Mouse (Mus musculus) C2C12 (cell line): ENCODE measurements around the gene BC025446. TPM values are rescaled to one million over a fixed set of nuclear protein-coding genes. Genes with fewer than 3 reads are reported as not detected.
"Not testable (repeated sequence)": the region's sequence is repeated elsewhere in the genome, so short reads cannot be mapped to it uniquely, and the experiment has no call there.

Experiments
- H3K27me3 ChIP-seq: one replicate; pipeline ENCODE4 v1.6.1; 2011; ENCODE audit not compliant: control insufficient read depth, insufficient read depth, insufficient read length
- H3K36me3 ChIP-seq: one replicate; pipeline ENCODE4 v1.6.1; 2011; ENCODE audit not compliant: control insufficient read depth, insufficient read depth
- H3K4me3 ChIP-seq: one replicate; pipeline ENCODE4 v1.5.1; 2011; ENCODE audit warnings: mild to moderate bottlenecking, control low read depth; ENCODE audit not compliant: poor library complexity, insufficient read depth, severe bottlenecking
- H3K79me2 ChIP-seq: one replicate; pipeline ENCODE4 v1.6.1; 2011; ENCODE audit not compliant: control insufficient read depth, insufficient read depth
- H3K79me3 ChIP-seq: one replicate; pipeline ENCODE4 v1.6.1; 2011; ENCODE audit warnings: low read depth, control low read depth
- H3ac ChIP-seq: one replicate; pipeline ENCODE3; 2011; ENCODE audit warnings: low read depth; ENCODE audit not compliant: control insufficient read depth, insufficient read length
- CEBPB ChIP-seq: IDR thresholded peaks from one replicate; pipeline ENCODE4 v1.6.1; 2011; ENCODE audit warnings: low read depth, mild to moderate bottlenecking, control low read depth, moderate library complexity
- CTCF ChIP-seq: IDR thresholded peaks from one replicate; pipeline ENCODE4 v1.5.1; 2011; ENCODE audit not compliant: control insufficient read depth, insufficient read depth, insufficient read length
- FOSL1 ChIP-seq: IDR thresholded peaks from one replicate; pipeline ENCODE4 v1.8.0; 2011; ENCODE audit warnings: mild to moderate bottlenecking, low read length; ENCODE audit not compliant: poor library complexity, insufficient read depth, severe bottlenecking
- MAX ChIP-seq: IDR thresholded peaks from one replicate; pipeline ENCODE4 v1.6.1; 2011; ENCODE audit warnings: mild to moderate bottlenecking, control low read depth
- MYOD1 ChIP-seq: IDR thresholded peaks from one replicate; pipeline ENCODE4 v1.6.1; 2011; ENCODE audit warnings: low read depth; ENCODE audit not compliant: control insufficient read depth, insufficient read length
- MYOG ChIP-seq: IDR thresholded peaks from one replicate; pipeline ENCODE4 v1.6.1; 2011; ENCODE audit not compliant: control insufficient read depth, insufficient read length; ENCODE audit errors: extremely low read depth
- USF1 ChIP-seq: IDR thresholded peaks from one replicate; pipeline ENCODE4 v1.6.1; 2011; ENCODE audit warnings: low read depth, mild to moderate bottlenecking, control low read depth, moderate library complexity
- long read RNA-seq, 2 experiments: library from polyadenylated mRNA; unstranded; transcript quantifications; one replicate each; pipeline ENCODE4 v2.0.0; 2019 to 2020
- polyA plus RNA-seq: library from polyadenylated mRNA; unstranded; fragments of >200 nt; fragmentation: generic; extraction: Trizol; gene quantifications from one replicate; pipeline ENCODE4 v1.2.1, GENCODE M21; 2012; ENCODE audit warnings: missing spikeins

The BC025446 gene
- polyA plus RNA-seq: 9.4 TPM
- long read RNA-seq, experiment 1, partial matches to known transcripts: 0 of 3 reads
- long read RNA-seq, experiment 1, other reads (novel, unspliced or antisense): 2 of 3 reads
- long read RNA-seq, experiment 2, transcript BC025446-202 (5 exons, 758 nt): major isoform, 10 of 33 reads
- long read RNA-seq, experiment 2, partial matches to known transcripts: 1 of 33 reads
- long read RNA-seq, experiment 2, other reads (novel, unspliced or antisense): 21 of 33 reads

DNA sequence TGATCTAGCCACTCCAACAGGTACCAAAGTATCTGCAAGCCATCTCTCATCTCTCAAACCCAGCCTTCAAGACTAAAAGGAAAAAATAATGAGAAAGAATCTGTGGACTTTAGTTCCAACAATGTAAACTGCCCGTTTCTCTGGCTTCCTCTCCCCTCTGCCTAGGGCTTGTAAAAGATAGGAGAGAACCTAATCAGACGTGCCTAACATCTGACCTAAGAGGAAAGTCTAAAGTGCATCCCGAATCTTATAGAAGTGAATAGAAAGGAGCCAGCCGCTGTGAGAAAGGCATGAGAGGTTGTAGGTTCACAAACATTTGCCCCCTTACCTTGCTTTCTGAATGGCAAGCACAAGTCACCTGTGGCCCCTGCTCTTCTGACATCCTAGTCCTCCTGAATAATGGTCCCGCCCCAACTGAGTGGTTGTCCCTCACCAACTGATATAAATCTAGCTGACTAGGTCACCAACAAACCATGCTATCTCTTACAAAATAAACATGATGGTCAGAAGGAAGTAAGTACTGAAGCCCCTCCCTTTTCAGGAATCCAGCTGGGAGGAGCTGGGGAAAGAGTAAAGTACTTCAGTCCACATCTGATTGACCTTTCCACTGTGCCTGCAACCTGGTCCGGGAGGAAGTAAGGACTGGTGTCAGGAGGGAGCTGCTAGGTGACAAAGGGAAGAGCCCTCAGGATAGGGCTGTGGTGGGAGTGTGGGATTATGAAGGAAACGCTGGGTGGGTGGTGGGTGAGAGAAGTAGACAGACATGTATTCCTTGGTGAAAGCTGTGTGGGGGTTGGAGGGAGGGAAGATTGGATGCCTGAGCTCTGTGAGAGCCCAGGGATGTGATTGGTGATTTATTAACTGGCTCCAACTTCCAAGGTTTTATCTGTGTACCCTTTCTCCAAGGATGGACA, at the start of gene BC025446:
TSS of gene BC025446 (plus strand) at position 599 of the 914 bp plus-strand sequence.
- Histone ChIP-seq H3K79me3 (no peaks in the 10 kb centered on the region), H3K4me3 (no peak within 1 kb of the TSS), H3K36me3 (no peaks in the 10 kb centered on the region), H3ac (no peak within 1 kb of the TSS), H3K79me2 (no peaks in the 10 kb centered on the region), H3K27me3 (no peaks in the 10 kb centered on the region)
- TF ChIP-seq MYOG: no peak
- no peak for TF ChIP-seq MAX
- TF ChIP-seq MYOD1: no peak
- no peak for TF ChIP-seq CTCF
- no peak for TF ChIP-seq USF1
- no peak for TF ChIP-seq CEBPB
- no peak for TF ChIP-seq FOSL1

DNA sequence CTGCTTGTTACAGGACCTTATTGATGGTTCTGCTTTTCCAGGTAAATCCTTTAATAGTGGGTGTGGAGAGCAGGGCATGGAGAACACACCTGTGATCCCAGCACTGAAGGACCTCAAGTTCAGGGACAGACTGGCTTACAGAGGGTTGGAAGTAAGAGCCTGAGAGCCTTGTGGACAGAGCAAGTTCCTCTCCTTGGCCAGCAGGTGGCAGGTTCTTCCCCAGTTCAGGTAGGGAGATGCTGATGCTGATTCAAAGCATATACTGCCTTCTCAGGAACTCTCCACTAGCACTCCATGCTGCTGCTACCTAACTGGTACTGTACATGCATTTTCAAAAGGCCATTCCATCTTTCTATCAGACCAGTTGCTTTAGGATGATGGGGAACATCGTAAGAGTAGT, 40.7 kb upstream of the BC025446 start:
- TF ChIP-seq MAX: no peak
- TF ChIP-seq MYOG: no peak
- Histone ChIP-seq H3K27me3 (no peaks in the 10 kb centered on the region), H3K79me2 (no peaks in the 10 kb centered on the region), H3K4me3 (no peak overlapping the region), H3K36me3 (no peaks in the 10 kb centered on the region), H3K79me3 (no peaks in the 10 kb centered on the region), H3ac (no peak overlapping the region)

DNA sequence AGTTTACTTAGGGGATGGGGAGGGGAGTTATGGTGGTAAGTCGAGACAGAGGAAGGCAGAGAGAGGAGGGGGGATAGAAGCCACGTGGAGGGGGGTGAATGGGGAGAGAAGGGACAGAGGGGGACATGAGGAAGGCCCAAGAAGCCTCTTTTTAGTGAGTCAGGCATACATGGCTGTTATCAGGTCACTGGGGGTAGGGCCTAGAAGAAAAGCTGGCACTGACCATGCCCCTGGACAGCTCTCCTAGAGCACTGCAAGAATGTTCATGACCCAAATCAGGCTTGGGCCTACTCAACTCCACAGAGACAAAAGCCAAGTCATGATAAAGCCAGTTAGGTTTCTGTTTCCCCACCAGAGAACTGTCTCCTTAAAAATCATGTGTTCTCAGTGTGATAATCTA, 29.9 kb upstream of the BC025446 start:
- H3K79me3 ChIP-seq: no peaks in the 10 kb centered on the region
- no peak overlapping the region for H3K4me3 ChIP-seq
- H3K79me2 ChIP-seq: no peaks in the 10 kb centered on the region
- no peak for TF ChIP-seq MYOD1
- TF ChIP-seq USF1: no peak
- no peak for TF ChIP-seq MAX
- no peak for TF ChIP-seq CTCF
- TF ChIP-seq MYOG: no peak
- no peak for TF ChIP-seq CEBPB
- no peak for TF ChIP-seq FOSL1
- no peaks in the 10 kb centered on the region for H3K36me3 ChIP-seq
- no peaks in the 10 kb centered on the region for H3K27me3 ChIP-seq
- no peak overlapping the region for H3ac ChIP-seq

DNA sequence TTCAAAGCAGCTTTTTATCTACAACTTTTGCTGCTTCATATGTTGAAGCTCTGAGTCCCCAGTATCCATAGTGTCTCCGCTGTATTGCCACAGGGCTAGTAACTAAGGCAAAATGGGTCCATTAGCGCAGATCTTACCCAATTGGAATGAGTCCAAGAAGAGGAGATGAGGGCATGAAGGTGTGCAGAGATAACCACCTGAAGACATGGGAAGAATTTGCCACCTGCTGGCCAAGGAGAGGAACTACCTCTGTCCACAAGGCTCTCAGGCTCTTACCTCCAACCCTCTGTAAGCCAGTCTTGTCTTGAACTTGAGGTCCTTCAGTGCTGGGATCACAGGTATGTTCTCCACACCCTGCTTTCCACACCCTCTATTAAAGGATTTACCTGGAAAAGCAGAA, 27.1 kb upstream of the BC025446 start:
- Histone ChIP-seq H3ac (no peak overlapping the region), H3K79me2 (no peaks in the 10 kb centered on the region), H3K79me3 (no peaks in the 10 kb centered on the region), H3K4me3 (no peak overlapping the region), H3K27me3 (no peaks in the 10 kb centered on the region), H3K36me3 (no peaks in the 10 kb centered on the region)
- TF ChIP-seq MAX: no peak
- TF ChIP-seq MYOG: no peak
- no peak for TF ChIP-seq CEBPB
- TF ChIP-seq FOSL1: no peak
- no peak for TF ChIP-seq MYOD1

DNA sequence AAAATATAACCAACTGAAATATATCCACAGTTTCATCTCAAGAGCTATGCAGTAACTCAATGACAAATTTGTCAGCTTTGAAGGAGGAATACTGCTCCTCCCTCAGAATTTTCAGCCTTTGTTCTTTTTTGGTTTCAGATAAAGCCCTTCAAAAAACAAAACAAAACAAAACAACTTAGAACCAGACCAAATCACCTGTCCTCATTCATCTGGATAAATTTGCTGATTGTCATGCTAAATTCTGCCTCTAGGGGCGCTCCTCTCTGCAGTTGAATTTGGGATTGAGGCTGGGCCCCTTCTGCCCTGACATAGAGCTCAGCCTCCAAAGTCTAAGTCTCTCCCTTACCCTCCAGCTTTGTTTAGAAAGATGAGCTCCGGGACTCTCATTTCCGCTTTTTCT, 25.6 kb upstream of the BC025446 start:
- not testable (repeated sequence) for H3K4me3 ChIP-seq, H3K79me2 ChIP-seq, H3K27me3 ChIP-seq, H3K36me3 ChIP-seq, H3ac ChIP-seq, H3K79me3 ChIP-seq

DNA sequence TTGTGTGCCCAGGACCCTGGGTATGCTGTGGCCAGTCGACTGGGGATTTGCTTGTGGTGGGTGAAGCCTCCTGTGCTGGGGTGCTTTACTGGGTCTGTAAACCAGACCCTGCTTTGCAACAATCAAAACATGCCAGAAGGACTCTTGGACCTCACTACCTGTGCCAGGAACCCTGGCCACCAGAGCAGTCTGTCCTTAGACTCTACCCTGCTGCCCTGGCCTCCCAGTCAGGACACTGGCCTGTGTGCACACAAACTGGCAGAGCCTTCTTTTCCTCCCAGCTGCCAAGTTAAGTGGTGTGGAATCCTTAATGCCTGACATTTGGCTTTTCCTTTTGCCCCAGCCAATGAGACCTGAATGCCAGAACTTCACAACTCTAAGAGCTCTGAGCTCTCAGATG, 655 bp downstream of the BC025446 start:
- H3K27me3 ChIP-seq: no peaks in the 10 kb centered on the region
- TF ChIP-seq USF1 (no peak), CTCF (no peak), MAX (no peak)
- no peak overlapping the region for H3ac ChIP-seq

More for the DNA sequence above, 655 bp downstream of the BC025446 start:
- Histone ChIP-seq H3K79me2 (no peaks in the 10 kb centered on the region), H3K36me3 (no peaks in the 10 kb centered on the region), H3K4me3 (no peak overlapping the region), H3K79me3 (no peaks in the 10 kb centered on the region)
